Mouse (Mus musculus) thymus, postnatal 14 days (tissue): ENCODE results near the gene Dars.

Experiments used
- DNase-seq: peaks from one replicate; pipeline ENCODE4 v3.0.0; 2021

Dars gene

GRCm38 (mm10) chr1:128411141-128411540 is 6.0 kb downstream of the Dars start:
- no peak for DNase-seq

DNA sequence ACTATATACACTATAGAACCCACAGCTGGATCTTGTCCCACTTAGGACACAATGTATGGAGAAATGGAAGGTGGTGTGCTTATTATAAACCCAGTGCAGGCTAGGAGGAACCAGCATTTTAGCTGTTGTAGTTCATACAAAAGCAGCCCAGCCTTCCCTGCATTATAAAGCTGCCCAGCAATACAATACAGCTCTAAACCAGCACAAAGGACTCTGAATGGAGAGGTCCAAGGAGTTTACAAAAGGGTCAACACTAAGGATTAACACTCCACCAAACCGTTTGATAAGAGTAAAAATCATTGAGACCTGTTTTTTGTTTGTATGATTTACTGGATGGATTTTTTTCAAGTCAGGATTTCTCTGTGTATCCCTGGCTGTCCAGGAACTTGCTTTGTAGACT is 10.3 kb downstream of the Dars start:
- no peak for DNase-seq

DNA sequence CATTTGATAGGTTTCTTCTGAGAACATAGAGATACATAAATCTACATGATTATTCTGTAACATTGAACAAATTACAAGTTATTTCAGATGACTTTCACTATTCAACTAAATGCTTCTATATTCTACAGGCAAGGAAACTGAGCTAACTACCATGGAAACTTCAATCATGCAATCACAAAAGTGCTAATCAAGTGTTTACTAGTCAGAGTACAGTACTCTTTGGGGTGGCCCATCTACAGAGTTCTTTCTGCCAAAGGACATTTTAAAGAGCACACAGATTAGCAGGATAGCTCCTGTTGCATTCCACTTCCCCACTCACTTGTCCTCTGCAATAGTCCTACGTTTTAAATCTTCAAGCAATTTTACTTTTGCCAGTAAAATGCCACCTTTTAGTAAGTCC is 11.5 kb downstream of the Dars start:
- DNase-seq, result no peak

GRCm38 (mm10) chr1:128405041-128405481 is 12.1 kb downstream of the Dars start:
- no peak for DNase-seq

- DNase-seq, result no peak
Measured at GRCm38 (mm10) chr1:128400926-128401325, 16.2 kb downstream of the Dars start.

DNA sequence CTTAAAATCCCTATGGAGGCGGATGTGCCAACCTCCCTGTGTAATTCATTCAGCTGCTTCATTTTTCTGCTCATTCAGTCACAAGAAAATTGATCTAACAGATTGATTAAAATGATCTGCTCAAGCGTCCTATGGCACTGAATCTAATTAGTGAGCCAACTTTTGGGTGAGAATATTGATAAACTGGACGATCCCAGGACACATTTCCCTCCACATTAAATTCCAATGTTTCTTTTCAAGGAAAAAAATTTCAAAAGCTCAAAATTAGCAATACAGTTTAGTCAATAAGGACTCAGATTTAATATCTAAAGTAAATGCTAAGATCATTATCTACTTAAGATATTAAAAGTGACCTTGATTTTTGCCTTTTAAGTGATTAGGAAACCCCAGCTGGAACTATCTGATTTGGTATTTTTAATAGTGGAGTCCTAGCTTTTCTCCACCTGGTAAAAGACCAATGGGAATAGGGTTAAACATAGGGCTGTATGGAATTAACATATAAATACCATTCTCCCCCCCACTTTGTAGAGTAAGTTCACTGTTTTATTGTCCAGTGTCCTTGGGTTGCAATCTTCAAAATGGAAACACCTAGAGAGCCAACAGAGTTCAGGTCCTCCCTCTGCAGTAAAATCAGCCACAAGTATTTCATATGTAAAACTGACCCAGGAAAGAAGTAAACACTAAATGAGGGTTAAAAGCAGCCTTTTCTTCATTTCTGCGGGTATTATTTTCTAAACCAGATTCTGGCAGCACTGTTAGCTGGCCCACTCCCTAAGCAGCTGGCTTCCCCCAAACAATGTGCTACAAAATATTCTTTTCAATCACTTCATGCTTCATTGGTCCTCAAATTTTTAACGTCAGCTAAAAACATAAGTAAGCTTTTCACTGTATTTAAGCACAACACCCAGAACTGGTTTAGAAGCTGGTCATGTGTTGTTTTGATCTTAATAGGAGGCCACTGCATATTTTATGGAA is 16.9 kb downstream of the Dars start:
- DNase-seq, result no peak

- no peak for DNase-seq
Measured at GRCm38 (mm10) chr1:128398738-128399445, 18.3 kb downstream of the Dars start.

GRCm38 (mm10) chr1:128394657-128395056 is 22.5 kb downstream of the Dars start:
- DNase-seq, result no peak

DNA sequence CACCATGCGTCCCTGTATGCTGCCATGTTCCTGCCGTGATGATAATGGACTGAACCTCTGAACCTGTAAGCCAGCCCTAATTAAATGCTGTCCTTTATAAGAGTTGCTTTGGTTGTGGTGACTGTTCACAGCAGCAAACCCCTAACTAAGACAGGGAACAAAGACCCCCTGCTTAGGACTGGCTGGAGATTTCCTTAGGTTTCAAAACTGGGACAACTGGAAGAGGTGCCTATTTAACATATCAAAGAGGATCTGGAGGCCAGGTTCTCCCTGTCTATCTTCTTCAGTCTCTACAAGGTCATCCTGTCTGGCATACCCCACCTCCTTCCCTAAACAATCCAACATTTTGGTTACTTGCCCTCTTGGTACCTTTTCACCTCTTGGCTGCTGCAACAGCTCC is 24.8 kb downstream of the Dars start:
- DNase-seq, result no peak

GRCm38 (mm10) chr1:128386487-128386886 is 30.7 kb downstream of the Dars start:
- peak; percentile 9 for DNase-seq

GRCm38 (mm10) chr1:128376841-128377240 is 40.3 kb downstream of the Dars start:
- no peak for DNase-seq

- no peak for DNase-seq
Measured at GRCm38 (mm10) chr1:128372143-128372860, 44.9 kb downstream of the Dars start.

GRCm38 (mm10) chr1:128368732-128369441 is 48.3 kb downstream of the Dars start:
- peak; percentile 81 for DNase-seq

- no peak for DNase-seq
Measured at GRCm38 (mm10) chr1:128360601-128361000, 56.6 kb downstream of the Dars start.

DNA sequence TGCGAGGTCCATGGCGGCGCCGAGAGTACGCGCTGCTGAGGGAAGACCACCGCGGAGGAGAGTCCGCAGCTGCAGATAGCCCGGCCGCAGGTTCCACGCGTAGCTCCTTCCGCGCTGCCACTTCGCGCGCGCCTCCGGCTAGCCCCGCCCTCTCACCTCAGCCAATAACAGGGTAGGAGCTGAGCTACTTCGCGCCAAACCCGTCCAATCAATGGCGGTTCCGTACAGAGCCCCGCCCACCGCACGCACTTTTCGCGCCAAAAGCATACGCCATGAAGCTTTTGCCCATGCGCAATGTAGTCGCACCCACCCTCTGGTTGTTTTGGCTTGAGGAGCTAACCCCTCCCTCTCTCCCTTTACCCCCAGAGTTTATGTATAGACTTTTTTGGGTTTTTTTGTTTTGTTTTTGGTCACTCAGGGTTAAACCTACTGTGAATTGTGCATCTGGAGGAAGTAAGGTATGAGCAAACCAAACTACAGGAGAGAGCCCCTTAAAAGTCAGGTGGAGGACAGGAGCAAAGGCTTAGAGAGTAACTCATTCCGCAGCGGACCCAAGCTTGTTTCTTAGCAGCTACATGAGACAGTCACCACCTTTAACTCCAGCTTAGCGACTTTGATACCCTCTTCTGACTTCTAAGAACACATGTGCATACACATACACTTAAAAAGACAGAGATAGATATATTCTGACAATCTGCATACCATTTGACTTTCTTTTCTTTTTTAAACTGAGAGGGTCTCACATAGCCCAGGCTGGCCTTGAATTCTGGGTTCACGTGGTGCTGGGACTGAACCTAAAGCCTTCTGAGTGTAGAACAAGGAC is 57.4 kb downstream of the Dars start, which contains the start of gene Mcm6:
Mcm6 (minus strand) TSS at position 111 of the 823 bp plus-strand sequence.
- DNase-seq, result peak; percentile 97

DNA sequence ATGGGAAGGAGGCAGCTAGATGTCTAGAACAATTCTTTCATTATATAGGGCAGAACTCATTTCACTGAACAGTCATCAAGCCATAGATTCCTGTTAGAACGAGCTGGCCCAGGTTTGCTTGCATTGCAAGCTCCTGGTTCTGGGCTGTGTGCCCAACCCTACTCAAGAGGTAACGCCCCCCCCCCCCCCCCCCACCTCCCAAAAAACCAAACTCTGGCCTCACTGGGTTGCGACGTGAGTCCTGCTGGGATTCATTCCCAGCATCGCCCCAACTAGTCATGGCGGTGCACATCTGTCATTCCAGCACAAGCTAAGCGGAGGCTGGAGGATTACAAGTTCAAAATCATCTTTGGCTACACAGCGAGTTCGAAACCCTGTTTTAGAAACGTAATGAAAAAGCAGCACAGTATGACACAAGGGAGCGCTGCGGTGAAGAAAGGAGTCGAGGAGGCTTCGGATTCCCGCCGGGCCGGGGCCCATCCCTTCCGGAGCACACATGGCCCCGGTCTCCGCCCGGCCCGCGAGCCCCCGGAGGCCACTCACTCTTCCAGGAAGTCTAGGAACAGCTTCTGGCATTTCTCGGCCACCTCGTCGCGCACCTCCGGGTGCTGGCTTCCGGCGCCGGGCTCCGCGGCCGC is 58.1 kb downstream of the Dars start:
- DNase-seq, result peak; percentile 12

DNA sequence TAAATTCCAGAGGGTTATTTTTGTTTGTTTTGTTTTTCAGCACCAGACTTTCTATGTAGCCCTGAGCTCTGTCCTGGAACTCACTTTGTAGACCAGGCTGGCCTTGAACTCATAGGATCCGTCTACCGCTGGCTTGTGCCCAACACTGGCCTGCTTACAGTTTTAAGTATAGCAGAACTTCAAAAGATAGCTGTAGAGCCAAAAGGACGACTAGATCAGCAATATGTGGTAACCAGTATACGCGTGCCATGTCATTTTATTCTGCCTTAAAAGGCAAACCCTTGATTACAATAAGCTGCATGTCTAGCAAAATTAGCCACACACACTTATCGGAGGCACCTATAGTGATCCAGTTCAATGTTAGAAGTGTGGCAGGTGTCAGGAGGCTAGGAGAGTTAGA is 58.9 kb downstream of the Dars start:
- no peak for DNase-seq

GRCm38 (mm10) chr1:128357452-128357851 is 59.7 kb downstream of the Dars start:
- DNase-seq, result peak; percentile 27

DNA sequence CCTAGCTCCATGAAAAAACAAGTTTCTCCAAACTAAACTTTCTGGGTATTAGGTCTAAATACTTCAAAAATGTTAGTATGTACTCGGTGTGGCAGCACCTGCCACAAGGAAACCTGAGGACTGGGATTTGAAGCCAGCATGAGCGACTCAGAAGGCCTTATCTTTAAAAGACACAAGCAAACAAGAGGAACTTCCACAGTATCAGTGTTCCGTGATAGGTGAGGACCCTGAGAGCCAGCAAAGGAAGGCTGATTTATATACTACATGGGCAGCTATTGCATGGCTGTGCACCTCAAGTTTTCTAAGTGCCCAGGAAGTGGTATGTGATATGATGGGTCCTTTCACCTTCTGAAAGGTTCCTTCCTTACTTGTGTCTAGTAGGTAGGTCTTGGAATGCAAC is 64.1 kb downstream of the Dars start:
- no peak for DNase-seq

- no peak for DNase-seq
Measured at GRCm38 (mm10) chr1:128344232-128344631, 72.9 kb downstream of the Dars start.

DNA sequence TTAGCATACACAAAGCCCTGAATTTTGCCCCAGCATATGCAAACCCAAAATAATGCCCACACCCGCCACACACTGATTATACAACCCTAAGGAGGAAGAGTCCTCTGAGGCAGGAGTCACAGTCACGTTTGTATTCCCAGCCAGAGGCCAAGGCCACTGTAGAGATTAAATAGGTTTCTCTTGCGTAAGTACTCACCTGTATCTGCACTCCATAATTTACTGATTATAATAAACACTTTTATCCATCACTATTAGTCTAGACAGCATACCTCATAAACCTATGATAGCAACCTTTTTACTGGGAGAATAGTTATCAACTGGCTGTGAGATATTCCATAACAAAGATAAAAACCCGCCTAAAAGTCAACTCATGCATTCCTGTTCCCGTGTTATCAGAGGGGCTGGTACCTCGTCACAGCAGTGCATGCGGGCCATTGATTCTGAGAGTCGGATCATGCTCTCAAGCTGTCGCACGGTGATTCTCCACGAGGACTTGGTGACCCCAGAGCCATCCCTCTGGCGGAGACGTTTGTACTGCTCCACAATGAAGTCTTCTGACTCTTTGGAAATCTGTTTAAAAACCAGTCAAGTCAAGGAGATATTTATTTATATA is 79.4 kb downstream of the Dars start:
- no peak for DNase-seq
